Mouse (Mus musculus) heart, embryonic 16.5 days (tissue): ENCODE results near the gene Il1rl2. TPM values are rescaled to one million over a fixed set of nuclear protein-coding genes. Genes with fewer than 3 reads are reported as not detected.

Experiments used
- ATAC-seq: fragments of 200-750 bp; cut with Nextera tagmentation; replicated peaks from 2 replicates; pipeline ENCODE4 v1.8.0; 2017; ENCODE audit warnings: moderate number of reproducible peaks; ENCODE audit not compliant: insufficient read depth, low FRiP score; ENCODE audit errors: extremely low read depth
- H3K27ac ChIP-seq: fragments of 300-500 bp; sonication (generic); 2 replicates; pipeline ENCODE4 v1.5.1; 2014; ENCODE audit warnings: mild to moderate bottlenecking, low read length, control low read depth, moderate library complexity
- H3K27me3 ChIP-seq: fragments of 300-500 bp; sonication (generic); 2 replicates; pipeline ENCODE4 v1.6.1; 2014; ENCODE audit warnings: low read length, mixed read lengths; ENCODE audit not compliant: control insufficient read depth, insufficient read depth
- H3K36me3 ChIP-seq: fragments of 300-500 bp; sonication (generic); 2 replicates; pipeline ENCODE4 v1.6.1; 2014; ENCODE audit not compliant: control insufficient read depth, insufficient read depth
- H3K4me1 ChIP-seq: fragments of 300-500 bp; sonication (generic); 2 replicates; pipeline ENCODE4 v1.6.1; 2014; ENCODE audit warnings: low read length, mixed read lengths; ENCODE audit not compliant: control insufficient read depth, insufficient read depth
- H3K4me2 ChIP-seq: fragments of 300-500 bp; sonication (generic); 2 replicates; pipeline ENCODE4 v1.6.1; 2014; ENCODE audit warnings: low read depth, mild to moderate bottlenecking, control low read depth, low read length
- H3K4me3 ChIP-seq: fragments of 300-500 bp; sonication (generic); 2 replicates; pipeline ENCODE4 v1.5.1; 2014; ENCODE audit warnings: mild to moderate bottlenecking, control low read depth, low read length
- H3K9ac ChIP-seq: fragments of 300-500 bp; sonication (generic); 2 replicates; pipeline ENCODE4 v1.6.1; 2014; ENCODE audit warnings: low read length, control low read depth
- H3K9me3 ChIP-seq: fragments of 300-500 bp; sonication (generic); replicated peaks from 2 replicates; pipeline ENCODE4 v1.6.1; 2016; ENCODE audit warnings: low read length; ENCODE audit not compliant: control insufficient read depth
- WGBS: fragments of 180-500 bp; shearing (Covaris S2); extraction: QIAGEN DNeasy Blood & Tissue Kit; methylation state at CpG from one replicate; pipeline ENCODE4 v1.1.7; 2014; 5-methylcytosine and 5-hydroxymethylcytosine counted together
- polyA plus RNA-seq: library from polyadenylated mRNA; unstranded; fragments of >200 nt; fragmentation: Nextera tagmentation; extraction: Ambion mirVana; gene quantifications from 2 replicates; pipeline ENCODE4 v1.2.1, GENCODE M21; 2015

The Il1rl2 gene
- polyA plus RNA-seq, 1 experiment from 2014 or later: 5.2 TPM

DNA sequence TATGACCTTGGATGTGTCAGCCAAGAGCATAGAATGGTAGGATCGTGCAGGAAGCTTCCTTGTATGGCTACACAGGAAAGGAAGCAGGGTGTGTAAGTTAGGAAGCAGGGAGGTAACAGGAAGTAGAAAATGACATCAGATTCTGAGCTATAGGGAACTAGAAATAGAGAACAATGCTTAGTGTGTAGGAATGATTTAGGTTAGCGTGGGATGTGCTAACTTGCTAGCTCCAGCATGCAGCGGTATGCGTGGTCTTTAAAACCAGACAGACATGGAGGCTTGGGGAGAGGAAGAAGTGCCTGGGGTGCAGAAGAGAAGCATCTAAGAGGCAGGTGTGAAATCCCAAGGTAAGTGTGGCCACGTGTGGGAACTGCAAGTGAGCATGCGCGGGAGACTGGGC is 80.3 kb downstream of the Il1rl2 start:
- no peaks in the 10 kb centered on the region for H3K4me1 ChIP-seq
- peak overlapping the region; percentile 53; the same call in 1 of the 2 replicates for H3K27ac ChIP-seq
- H3K27me3 ChIP-seq: no peaks in the 10 kb centered on the region
- ATAC-seq: no peak
- H3K4me2 ChIP-seq: no peak overlapping the region
- 66% methylated on average over 7 of the region's 7 CpGs for WGBS
- H3K4me3 ChIP-seq: no peak overlapping the region
- no peaks in the 10 kb centered on the region for H3K9me3 ChIP-seq
- no peaks in the 10 kb centered on the region for H3K36me3 ChIP-seq
- no peak overlapping the region for H3K9ac ChIP-seq

DNA sequence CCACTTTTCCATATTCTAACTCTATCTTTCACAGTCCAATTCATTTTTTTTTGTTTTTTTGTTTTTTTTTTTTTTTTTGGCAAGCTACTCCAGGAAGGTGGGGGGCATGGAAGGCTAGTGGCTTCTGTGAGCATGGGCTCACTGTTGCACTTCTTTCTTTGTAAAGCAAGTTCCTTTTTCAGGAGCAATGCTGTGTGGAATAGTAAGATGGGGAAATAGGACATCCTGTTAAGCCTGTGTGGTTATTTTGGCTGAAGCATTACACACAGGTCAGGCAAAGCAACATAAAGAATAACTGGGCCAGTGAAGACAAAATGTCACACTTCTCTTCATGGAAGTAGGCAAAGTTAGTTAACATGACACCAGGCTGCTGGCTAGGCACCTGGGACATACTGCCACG is 85.5 kb downstream of the Il1rl2 start:
- H3K27me3 ChIP-seq: no peaks in the 10 kb centered on the region
- no peaks in the 10 kb centered on the region for H3K36me3 ChIP-seq
- 52% methylated on average over 1 of the region's 1 CpGs for WGBS
- no peak overlapping the region for H3K9ac ChIP-seq
- H3K27ac ChIP-seq: no peak overlapping the region
- H3K4me2 ChIP-seq: no peak overlapping the region
- no peaks in the 10 kb centered on the region for H3K4me1 ChIP-seq
- H3K4me3 ChIP-seq: no peak overlapping the region
- ATAC-seq: no peak
- H3K9me3 ChIP-seq: no peaks in the 10 kb centered on the region

DNA sequence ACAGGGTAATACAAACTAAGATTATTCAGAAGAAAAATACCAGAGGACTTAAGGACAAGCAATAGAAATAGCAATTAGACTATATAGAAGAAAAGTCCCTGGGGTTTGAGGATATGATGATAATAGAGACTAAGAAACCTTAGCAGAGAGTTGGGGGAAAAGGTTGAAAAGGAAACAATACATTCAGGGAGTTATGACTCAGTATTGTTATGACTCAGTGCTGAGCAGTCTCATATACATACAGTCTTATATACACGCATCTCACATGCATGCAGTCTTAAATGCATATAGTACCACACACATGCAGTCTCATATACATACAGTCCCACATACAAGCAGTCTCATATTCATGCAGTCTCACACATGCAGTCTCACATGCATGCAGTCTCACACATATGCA is 88.6 kb downstream of the Il1rl2 start:
- 84% methylated on average over 1 of the region's 1 CpGs for WGBS

DNA sequence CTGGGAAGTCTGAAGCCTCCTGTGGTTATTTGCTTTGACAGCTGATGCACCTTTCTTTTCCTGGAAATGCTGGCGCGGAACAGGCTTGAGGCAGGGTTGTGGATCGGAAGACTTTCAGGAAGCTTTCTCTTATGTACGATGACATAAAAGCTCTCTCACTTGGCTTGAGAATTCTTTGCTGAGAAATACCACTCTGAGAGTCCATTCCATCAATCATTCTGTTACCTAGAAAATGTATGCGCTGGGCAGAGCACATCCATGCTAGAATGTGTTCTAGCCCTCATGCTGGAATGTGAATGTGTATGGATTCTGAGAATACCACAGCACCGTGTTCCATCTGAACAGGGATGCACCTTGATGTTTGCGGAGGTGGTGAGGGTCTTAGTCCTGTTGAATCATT is 89.9 kb downstream of the Il1rl2 start:
- Histone ChIP-seq H3K9ac (no peak overlapping the region), H3K36me3 (no peaks in the 10 kb centered on the region), H3K4me2 (no peak overlapping the region), H3K9me3 (no peaks in the 10 kb centered on the region), H3K4me3 (no peak overlapping the region), H3K27me3 (no peaks in the 10 kb centered on the region), H3K27ac (no peak overlapping the region), H3K4me1 (no peaks in the 10 kb centered on the region)
- 69% methylated on average over 7 of the region's 7 CpGs for WGBS
- no peak for ATAC-seq

More for the DNA sequence above, 88.6 kb downstream of the Il1rl2 start:
- Histone ChIP-seq H3K27ac (no peak overlapping the region), H3K4me3 (no peak overlapping the region), H3K4me2 (no peak overlapping the region), H3K27me3 (no peaks in the 10 kb centered on the region), H3K9me3 (no peaks in the 10 kb centered on the region), H3K36me3 (no peaks in the 10 kb centered on the region), H3K9ac (no peak overlapping the region), H3K4me1 (no peaks in the 10 kb centered on the region)
- ATAC-seq: no peak

DNA sequence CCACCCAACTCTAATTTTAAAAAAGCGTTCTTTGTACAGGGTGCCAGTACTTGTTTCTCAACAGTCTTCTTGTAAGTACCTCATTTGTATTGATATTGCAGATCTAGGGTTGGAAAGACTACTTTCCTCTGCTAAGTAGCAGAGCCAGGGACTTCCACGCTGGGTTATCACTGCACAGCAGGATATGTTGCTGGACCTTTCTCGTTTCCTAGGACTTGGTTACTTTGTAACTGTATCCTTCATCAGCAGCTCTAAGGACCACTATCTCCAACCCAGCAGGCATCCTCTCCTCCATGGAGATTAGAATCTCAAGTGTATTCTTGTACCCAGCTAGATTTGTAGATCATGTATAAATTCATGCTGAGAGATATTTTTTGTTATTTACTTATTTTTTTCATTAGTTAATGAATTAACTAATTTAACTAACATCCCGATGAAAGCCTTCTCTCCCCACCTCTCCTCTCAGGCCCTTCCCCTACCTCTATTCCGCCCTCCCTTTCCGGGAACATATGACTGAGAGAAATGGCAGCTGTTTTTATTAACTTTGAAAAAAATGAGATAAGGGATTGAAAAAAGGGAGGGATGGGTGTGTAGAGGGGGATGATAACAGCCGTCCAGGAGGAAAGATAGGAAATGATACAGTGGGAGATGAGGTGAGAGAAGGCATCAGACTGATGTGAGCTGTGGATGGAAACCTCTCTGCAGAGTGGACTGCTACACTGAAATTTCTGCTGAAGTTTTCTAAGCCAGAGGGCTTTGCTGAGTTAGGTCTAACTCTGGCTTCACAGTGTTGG is 90.7 kb downstream of the Il1rl2 start:
- 47% methylated on average over 7 of the region's 7 CpGs for WGBS
- H3K4me2 ChIP-seq: no peak overlapping the region
- no peak overlapping the region for H3K9ac ChIP-seq
- no peaks in the 10 kb centered on the region for H3K27me3 ChIP-seq
- no peaks in the 10 kb centered on the region for H3K36me3 ChIP-seq
- ATAC-seq: no peak
- H3K4me3 ChIP-seq: no peak overlapping the region
- H3K4me1 ChIP-seq: no peaks in the 10 kb centered on the region
- H3K9me3 ChIP-seq: no peaks in the 10 kb centered on the region
- no peak overlapping the region for H3K27ac ChIP-seq

DNA sequence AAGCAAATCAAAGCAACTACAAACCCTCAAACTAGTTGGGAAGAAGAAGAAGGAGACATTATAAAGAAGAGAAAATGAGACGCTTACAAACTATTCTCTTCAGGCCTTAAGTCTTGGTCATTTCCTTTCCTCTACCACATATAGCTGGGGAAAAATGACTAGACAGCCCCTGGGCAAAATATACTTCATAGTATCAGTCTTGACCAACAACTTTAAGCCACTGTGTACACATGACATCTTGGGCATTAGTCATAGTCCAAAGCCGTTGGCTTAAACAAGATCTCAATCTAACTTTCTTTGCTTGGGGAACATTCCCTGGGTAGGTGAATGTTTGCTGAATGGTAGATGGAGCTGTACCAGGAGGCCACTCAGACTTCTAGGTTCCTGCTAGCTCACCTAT is 92.6 kb downstream of the Il1rl2 start:
- Histone ChIP-seq H3K27me3 (no peaks in the 10 kb centered on the region), H3K36me3 (no peaks in the 10 kb centered on the region), H3K27ac (no peak overlapping the region), H3K4me3 (no peak overlapping the region), H3K4me1 (no peaks in the 10 kb centered on the region), H3K9me3 (no peaks in the 10 kb centered on the region), H3K9ac (no peak overlapping the region), H3K4me2 (no peak overlapping the region)
- WGBS: 89% methylated on average over 2 of the region's 2 CpGs
- no peak for ATAC-seq

Other genes with a start within 250 kb of the Il1rl2 start
- 7.8 and 8.1 TPM in 2 replicates for gene Il1r1, start 99.5 kb upstream of the Il1rl2 start, polyA plus RNA-seq
- gene Il1rl1, start 105.0 kb downstream of the Il1rl2 start, polyA plus RNA-seq: 0.45 and 0.49 TPM in 2 replicates
- 0.54 and 1.2 TPM in 2 replicates for gene Il18r1, start 140.9 kb downstream of the Il1rl2 start, polyA plus RNA-seq
- gene Il18rap, start 190.8 kb downstream of the Il1rl2 start, polyA plus RNA-seq: 0.29 and 0.41 TPM in 2 replicates